Mouse (Mus musculus) small intestine, adult 2 months (tissue): ENCODE results near the gene Htr1d.

ENCODE experiments used
- CTCF ChIP-seq: fragments of 200-500 bp; IDR thresholded peaks from 2 replicates; pipeline ENCODE4 v1.5.1; 2012; ENCODE audit warnings: low read depth, mild to moderate bottlenecking, control low read depth, inconsistent platforms, low read length, moderate library complexity, mixed read lengths; ENCODE audit not compliant: insufficient replicate concordance, insufficient read length; ENCODE audit errors: extremely low read depth
- POLR2A ChIP-seq: fragments of 200-500 bp; IDR thresholded peaks from 2 replicates; pipeline ENCODE4 v1.6.1; 2012; ENCODE audit warnings: low read depth, mild to moderate bottlenecking, control low read depth, inconsistent platforms, low read length, moderate library complexity

- no peak for TF ChIP-seq CTCF
- no peak for TF ChIP-seq POLR2A
These were observed 36.1 kb upstream of the Htr1d start for GRCm38 (mm10) chr4:136387261-136387660.
